Mouse (Mus musculus): Measurements from ENCODE around the gene Omt2a. TPM values are rescaled to one million over a fixed set of nuclear protein-coding genes. Genes with fewer than 3 reads are reported as not detected.
"Not testable (repeated sequence)": the region's sequence is repeated elsewhere in the genome, so short reads cannot be mapped to it uniquely, and the experiment has no call there.

The Omt2a gene
- polyA plus RNA-seq (2012) = not detected in 2 replicates

- no peak for TF ChIP-seq GATA1 (IDR thresholded peaks at IDR 0.05; ENCODE audit: low read length)
These were observed at the start of gene Omt2a for GRCm38 (mm10) chr9:78314696-78315095. Gene Omt2a, minus strand, starts transcription at chr9:78314796.

GRCm38 (mm10) chr9:78363374-78363773, 48.8 kb upstream of the Omt2a start:
- no peak for TF ChIP-seq GATA1 (IDR thresholded peaks at IDR 0.05; ENCODE audit: low read length)

GRCm38 (mm10) chr9:78360484-78360872, 45.9 kb upstream of the Omt2a start:
- no peak for TF ChIP-seq GATA1 (IDR thresholded peaks at IDR 0.05; ENCODE audit: low read length)

GRCm38 (mm10) chr9:78359750-78360483, 45.3 kb upstream of the Omt2a start:
- TF ChIP-seq GATA1 (IDR thresholded peaks at IDR 0.05; ENCODE audit: low read length) = no peak

GRCm38 (mm10) chr9:78358053-78358452, 43.5 kb upstream of the Omt2a start:
- no peak for TF ChIP-seq GATA1 (IDR thresholded peaks at IDR 0.05; ENCODE audit: low read length)

GRCm38 (mm10) chr9:78355611-78356010, 41.0 kb upstream of the Omt2a start, which contains the start of gene Gsta2:
Gene Gsta2, minus strand, starts transcription at chr9:78355788.
- TF ChIP-seq GATA1 (IDR thresholded peaks at IDR 0.05; ENCODE audit: low read length) = no peak

GRCm38 (mm10) chr9:78354665-78355578, 40.3 kb upstream of the Omt2a start:
- no peak for TF ChIP-seq GATA1 (IDR thresholded peaks at IDR 0.05; ENCODE audit: low read length)

- no peak for TF ChIP-seq GATA1 (IDR thresholded peaks at IDR 0.05; ENCODE audit: low read length)
These were observed 37.1 kb upstream of the Omt2a start for GRCm38 (mm10) chr9:78351504-78352220.

GRCm38 (mm10) chr9:78347004-78347403, 32.4 kb upstream of the Omt2a start:
- no peak for TF ChIP-seq GATA1 (IDR thresholded peaks at IDR 0.05; ENCODE audit: low read length)

GRCm38 (mm10) chr9:78327289-78327688, 12.7 kb upstream of the Omt2a start, which contains the start of gene Omt2b:
Gene Omt2b, plus strand, starts transcription at chr9:78327589.
- TF ChIP-seq GATA1 (IDR thresholded peaks at IDR 0.05; ENCODE audit: low read length) = not testable (repeated sequence)

- no peak for TF ChIP-seq GATA1 (IDR thresholded peaks at IDR 0.05; ENCODE audit: low read length)
These were observed 4.9 kb upstream of the Omt2a start for GRCm38 (mm10) chr9:78319499-78319898.

GRCm38 (mm10) chr9:78298232-78298631, 16.4 kb downstream of the Omt2a start:
- no peak for TF ChIP-seq GATA1 (IDR thresholded peaks at IDR 0.05; ENCODE audit: low read length)

- not testable (repeated sequence) for TF ChIP-seq GATA1 (IDR thresholded peaks at IDR 0.05; ENCODE audit: low read length)
These were observed 24.9 kb downstream of the Omt2a start, which contains the start of gene Gm10639 for GRCm38 (mm10) chr9:78289723-78290122. Gene Gm10639, plus strand, starts transcription at chr9:78289923.

Other genes with a start within 250 kb of the Omt2a start
- 42.7 and 44.7 TPM in 2 replicates for gene Fbxo9, start 205.7 kb downstream of the Omt2a start, polyA plus RNA-seq (2012)
- 13.0 TPM in 2 replicates for gene Ick, start 205.6 kb downstream of the Omt2a start, polyA plus RNA-seq (2012)
- 0.50 and 0.72 TPM in 2 replicates for gene Gsta4, start 132.0 kb downstream of the Omt2a start, polyA plus RNA-seq (2012)
- not detected in 2 replicates for gene Gsta1, start 84.1 kb downstream of the Omt2a start, polyA plus RNA-seq (2012)
- not detected in 2 replicates for gene Gm3776, start 57.7 kb downstream of the Omt2a start, polyA plus RNA-seq (2012)
- not detected in 2 replicates for gene Gm10639, start 24.9 kb downstream of the Omt2a start, polyA plus RNA-seq (2012)
- gene Omt2b, start 12.8 kb upstream of the Omt2a start, polyA plus RNA-seq (2012) = not detected in 2 replicates
- not detected in 2 replicates for gene Gsta2, start 41.0 kb upstream of the Omt2a start, polyA plus RNA-seq (2012)
- not detected in 2 replicates for gene Dppa5a, start 53.4 kb upstream of the Omt2a start, polyA plus RNA-seq (2012)
- gene Ooep, start 63.9 kb upstream of the Omt2a start, polyA plus RNA-seq (2012) = not detected in 2 replicates
- gene Ddx43, start 81.0 kb upstream of the Omt2a start, polyA plus RNA-seq (2012) = not detected in 2 replicates
- not detected in 2 replicates for gene Cgas, start 128.4 kb upstream of the Omt2a start, polyA plus RNA-seq (2012)
- gene Mto1, start 133.4 kb upstream of the Omt2a start, polyA plus RNA-seq (2012) = 16.2 and 20.7 TPM in 2 replicates
- gene Gm17324, start 134.0 kb upstream of the Omt2a start, polyA plus RNA-seq (2012) = 0.09 and 0.19 TPM in 2 replicates
- gene Eef1a1, start 174.4 kb upstream of the Omt2a start, polyA plus RNA-seq (2012) = 294 and 530 TPM in 2 replicates

Data from G1E-ER4 (cell line).